Mouse (Mus musculus): ENCODE data around the gene Klk1b27. TPM values are rescaled to one million over a fixed set of nuclear protein-coding genes. Genes with fewer than 3 reads are reported as not detected.
"Not testable (repeated sequence)": the region's sequence is repeated elsewhere in the genome, so short reads cannot be mapped to it uniquely, and the experiment has no call there.

Klk1b27 gene
- not detected in 2 replicates for polyA plus RNA-seq (2015; fragmentation: Nextera tagmentation; extraction: Ambion mirVana)

DNA sequence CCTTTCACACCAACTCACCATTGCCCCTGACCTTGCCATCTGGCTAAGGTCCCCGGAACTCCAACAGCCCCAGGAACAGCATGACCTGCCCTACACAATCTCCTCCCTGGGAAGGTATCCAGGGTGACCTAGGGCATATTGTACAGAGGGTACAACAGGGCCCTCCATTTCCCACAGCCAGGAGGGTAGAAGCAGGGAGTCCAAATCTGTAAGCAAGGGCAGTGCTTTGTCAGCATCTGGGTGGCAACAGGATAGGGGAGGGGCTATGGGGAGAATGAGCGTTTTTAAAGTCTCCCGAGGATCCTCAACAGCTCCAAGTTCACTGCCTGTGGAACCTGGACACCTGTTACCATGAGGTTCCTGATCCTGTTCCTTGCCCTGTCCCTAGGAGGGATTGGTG lies at the start of gene Klk1b27:
Gene Klk1b27, plus strand, starts transcription at position 301 of the 400 bp plus-strand sequence.
- H3K36me3 ChIP-seq; H3K27me3 ChIP-seq; H3K4me2 ChIP-seq (replicated peaks); H3K4me3 ChIP-seq; H3K4me1 ChIP-seq; H3K27ac ChIP-seq (replicated peaks); H3K9ac ChIP-seq (replicated peaks); H3K9me3 ChIP-seq; ATAC-seq (replicated peaks): not testable (repeated sequence)
- 70% methylated on average over 3 of the region's 3 CpGs for WGBS

DNA sequence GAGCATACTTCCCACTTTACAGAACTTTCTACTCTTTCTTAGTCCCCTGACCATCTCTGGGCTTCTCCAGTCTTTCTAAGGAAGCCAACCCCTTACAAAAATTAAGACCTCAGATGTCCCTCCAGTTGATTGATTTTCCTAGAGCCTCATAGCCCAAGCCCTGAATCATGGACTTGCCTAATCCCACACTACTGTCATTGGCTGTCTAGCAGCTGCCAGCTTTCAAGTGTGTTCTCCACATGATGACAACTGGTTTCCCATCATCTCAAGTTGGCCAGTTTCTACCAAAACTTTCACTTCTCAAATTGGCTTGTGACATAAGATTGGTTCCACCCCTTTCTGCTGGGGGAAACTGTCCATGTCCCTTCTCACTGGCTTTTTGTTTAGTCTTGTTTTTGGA lies 47.2 kb upstream of the Klk1b27 start:
- Histone ChIP-seq H3K4me1 (no peaks in the 10 kb centered on the region), H3K36me3 (no peaks in the 10 kb centered on the region), H3K9me3 (no peaks in the 10 kb centered on the region), H3K9ac (replicated peaks) (no peak overlapping the region), H3K27me3 (no peaks in the 10 kb centered on the region), H3K4me3 (no peak overlapping the region), H3K27ac (replicated peaks) (no peak overlapping the region), H3K4me2 (replicated peaks) (no peak overlapping the region)
- ATAC-seq (replicated peaks), result no peak

GRCm38 (mm10) chr7:44011868-44012267 lies 40.2 kb upstream of the Klk1b27 start, which contains the start of gene Klk1b26:
Gene Klk1b26, plus strand, starts transcription at chr7:44012168.
- not testable (repeated sequence) for H3K36me3 ChIP-seq; H3K9me3 ChIP-seq; H3K27ac ChIP-seq (replicated peaks); H3K4me1 ChIP-seq; H3K4me3 ChIP-seq; H3K9ac ChIP-seq (replicated peaks); ATAC-seq (replicated peaks); H3K4me2 ChIP-seq (replicated peaks); H3K27me3 ChIP-seq

DNA sequence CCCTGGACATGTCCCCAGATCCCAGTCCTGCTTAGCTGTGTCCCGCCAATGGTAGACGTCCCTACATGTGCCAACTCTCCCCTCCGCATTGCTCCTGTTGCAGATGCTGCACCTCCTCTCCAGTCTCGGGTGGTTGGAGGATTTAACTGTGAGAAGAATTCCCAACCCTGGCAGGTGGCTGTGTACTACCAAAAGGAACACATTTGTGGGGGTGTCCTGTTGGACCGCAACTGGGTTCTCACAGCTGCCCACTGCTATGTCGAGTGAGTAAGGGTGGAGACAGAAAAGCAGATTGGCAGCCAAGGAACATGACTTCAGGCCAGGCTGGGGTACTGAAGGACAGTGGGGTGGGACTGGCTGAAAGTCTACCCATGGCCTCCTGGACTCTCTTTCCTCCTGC lies 37.4 kb upstream of the Klk1b27 start:
- not testable (repeated sequence) for H3K9me3 ChIP-seq; ATAC-seq (replicated peaks)

DNA sequence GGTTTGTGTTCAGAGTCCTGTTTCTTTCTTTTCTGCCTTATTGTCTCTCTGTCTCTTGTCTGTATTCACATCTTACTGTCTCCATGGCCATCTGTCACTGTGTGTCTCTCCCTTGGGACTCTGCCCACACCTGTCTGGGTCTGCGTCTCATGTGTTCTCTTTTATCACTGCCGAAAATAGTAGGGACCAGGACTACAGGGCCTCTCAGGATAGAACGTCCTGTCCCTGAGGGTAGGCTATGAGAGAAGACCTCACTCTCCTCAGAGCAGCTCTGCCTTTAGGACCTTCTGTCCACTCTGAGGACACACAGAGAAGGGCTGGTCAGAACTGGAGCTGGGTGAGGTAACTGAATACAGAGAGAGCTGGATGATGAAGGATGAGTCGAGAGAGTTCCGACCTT lies 37.0 kb upstream of the Klk1b27 start:
- no peaks in the 10 kb centered on the region for H3K4me1 ChIP-seq
- no peaks in the 10 kb centered on the region for H3K36me3 ChIP-seq
- no peak overlapping the region for H3K9ac ChIP-seq (replicated peaks)
- H3K9me3 ChIP-seq, result no peaks in the 10 kb centered on the region
- no peak overlapping the region for H3K4me3 ChIP-seq
- ATAC-seq (replicated peaks), result no peak
- no peak overlapping the region for H3K27ac ChIP-seq (replicated peaks)
- H3K27me3 ChIP-seq, result no peaks in the 10 kb centered on the region
- H3K4me2 ChIP-seq (replicated peaks), result no peak overlapping the region
- 86% methylated on average over 5 of the region's 5 CpGs for WGBS

More for the DNA sequence above, 37.4 kb upstream of the Klk1b27 start:
- not testable (repeated sequence) for H3K4me2 ChIP-seq (replicated peaks); H3K4me3 ChIP-seq; H3K36me3 ChIP-seq; H3K4me1 ChIP-seq; H3K9ac ChIP-seq (replicated peaks); H3K27me3 ChIP-seq; H3K27ac ChIP-seq (replicated peaks)
- WGBS, result 80% methylated on average over 6 of the region's 6 CpGs

DNA sequence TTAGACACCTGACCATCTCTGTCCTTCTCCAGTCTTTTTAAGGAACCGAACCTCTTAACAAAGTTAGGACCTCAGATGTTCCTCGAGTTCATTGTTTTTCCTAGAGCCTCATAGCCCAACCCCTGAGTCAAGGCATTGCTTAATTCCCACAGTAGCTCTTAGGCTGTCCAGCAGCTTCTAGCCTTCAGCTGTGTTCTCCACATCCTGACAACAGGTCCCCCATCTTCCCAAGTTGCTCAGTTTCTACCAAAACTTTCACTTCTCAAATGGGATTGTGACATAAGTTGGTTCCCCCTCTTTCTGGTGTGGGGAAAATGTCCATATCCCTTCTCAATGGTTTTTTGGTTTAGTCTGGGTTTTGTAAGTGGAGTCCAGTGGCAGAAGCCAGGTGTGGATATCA lies 20.0 kb downstream of the Klk1b27 start:
- no peaks in the 10 kb centered on the region for H3K36me3 ChIP-seq
- WGBS, result 80% methylated on average over 2 of the region's 2 CpGs
- ATAC-seq (replicated peaks), result no peak
- H3K4me3 ChIP-seq, result no peak overlapping the region
- H3K4me2 ChIP-seq (replicated peaks), result no peak overlapping the region
- no peaks in the 10 kb centered on the region for H3K27me3 ChIP-seq
- no peak overlapping the region for H3K27ac ChIP-seq (replicated peaks)
- no peaks in the 10 kb centered on the region for H3K4me1 ChIP-seq
- H3K9me3 ChIP-seq, result no peaks in the 10 kb centered on the region
- H3K9ac ChIP-seq (replicated peaks), result no peak overlapping the region

DNA sequence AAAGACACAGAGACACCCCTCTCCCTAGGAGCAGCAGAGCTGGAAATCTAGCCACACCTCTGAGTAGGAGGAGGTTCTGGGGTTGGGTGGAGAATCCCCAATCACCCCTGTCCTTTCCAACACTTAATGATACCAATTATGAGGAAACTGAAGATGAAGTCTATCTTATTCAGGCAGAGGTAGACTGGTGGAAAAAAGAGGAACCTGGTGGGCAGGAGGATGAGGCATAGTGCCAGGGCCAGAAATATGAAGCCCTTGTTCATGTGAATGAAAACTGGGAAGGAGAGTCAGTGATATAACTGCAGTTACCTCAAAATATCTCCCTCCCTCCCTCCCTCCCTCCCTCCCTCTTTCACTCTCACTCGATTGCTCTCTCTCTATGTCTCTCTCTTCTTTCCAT lies 25.6 kb downstream of the Klk1b27 start:
- Histone ChIP-seq H3K4me1 (no peaks in the 10 kb centered on the region), H3K27ac (replicated peaks) (no peak overlapping the region), H3K9ac (replicated peaks) (no peak overlapping the region), H3K36me3 (no peaks in the 10 kb centered on the region), H3K4me3 (no peak overlapping the region), H3K27me3 (no peaks in the 10 kb centered on the region), H3K4me2 (replicated peaks) (no peak overlapping the region), H3K9me3 (no peaks in the 10 kb centered on the region)
- ATAC-seq (replicated peaks), result no peak
- WGBS, result 80% methylated on average over 1 of the region's 1 CpGs

DNA sequence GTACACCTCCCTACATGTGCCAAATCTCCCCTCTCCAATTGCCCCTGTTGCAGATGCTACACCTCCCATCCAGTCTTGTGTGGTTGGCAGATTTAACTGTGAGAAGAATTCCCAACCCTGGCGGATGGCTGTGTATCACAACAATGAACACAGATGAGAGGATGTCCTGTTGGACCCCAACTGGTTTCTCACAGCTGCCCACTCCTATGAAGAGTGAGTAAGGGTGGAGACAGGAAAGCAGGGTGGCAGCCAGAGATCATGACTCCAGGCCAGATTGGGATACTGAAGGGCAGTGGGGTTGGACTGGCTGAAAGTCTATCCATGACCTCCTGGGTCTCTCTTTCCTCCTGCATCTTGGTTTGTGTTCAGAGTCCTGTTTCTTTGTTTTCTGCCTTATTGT lies 44.0 kb downstream of the Klk1b27 start:
- no peaks in the 10 kb centered on the region for H3K36me3 ChIP-seq

GRCm38 (mm10) chr7:44102028-44102427 lies 49.9 kb downstream of the Klk1b27 start, which contains the start of gene Klk1b21:
Gene Klk1b21, plus strand, starts transcription at chr7:44102328.
- H3K27me3 ChIP-seq; H3K9ac ChIP-seq (replicated peaks); H3K4me2 ChIP-seq (replicated peaks); H3K36me3 ChIP-seq; H3K4me1 ChIP-seq; H3K4me3 ChIP-seq; H3K27ac ChIP-seq (replicated peaks); H3K9me3 ChIP-seq; ATAC-seq (replicated peaks): not testable (repeated sequence)
- WGBS, result 87% methylated on average over 3 of the region's 3 CpGs

More for the DNA sequence above, 44.0 kb downstream of the Klk1b27 start:
- Histone ChIP-seq H3K27me3 (no peaks in the 10 kb centered on the region), H3K4me1 (no peaks in the 10 kb centered on the region), H3K9ac (replicated peaks) (no peak overlapping the region), H3K4me3 (no peak overlapping the region), H3K27ac (replicated peaks) (no peak overlapping the region), H3K4me2 (replicated peaks) (no peak overlapping the region), H3K9me3 (no peaks in the 10 kb centered on the region)
- ATAC-seq (replicated peaks), result no peak
- 93% methylated on average over 1 of the region's 1 CpGs for WGBS

Other genes starting within 250 kb of the Klk1b27 start
- not detected in 2 replicates for gene Klk7, start 241.0 kb upstream of the Klk1b27 start, polyA plus RNA-seq (2015; fragmentation: Nextera tagmentation; extraction: Ambion mirVana)
- not detected in 2 replicates for gene Klk6, start 227.8 kb upstream of the Klk1b27 start, polyA plus RNA-seq (2015; fragmentation: Nextera tagmentation; extraction: Ambion mirVana)
- gene Klk5, start 210.3 kb upstream of the Klk1b27 start, polyA plus RNA-seq (2015; fragmentation: Nextera tagmentation; extraction: Ambion mirVana), result not detected in 2 replicates
- gene Klk4, start 171.1 kb upstream of the Klk1b27 start, polyA plus RNA-seq (2015; fragmentation: Nextera tagmentation; extraction: Ambion mirVana), result 0.24 and 0.59 TPM in 2 replicates
- gene Klk15, start 118.5 kb upstream of the Klk1b27 start, polyA plus RNA-seq (2015; fragmentation: Nextera tagmentation; extraction: Ambion mirVana), result not detected in 2 replicates
- gene Klk1b8, start 101.6 kb upstream of the Klk1b27 start, polyA plus RNA-seq (2015; fragmentation: Nextera tagmentation; extraction: Ambion mirVana), result not detected in 2 replicates
- gene Klk1b1, start 85.5 kb upstream of the Klk1b27 start, polyA plus RNA-seq (2015; fragmentation: Nextera tagmentation; extraction: Ambion mirVana), result not detected in 2 replicates
- not detected in 2 replicates for gene Klk1b9, start 76.2 kb upstream of the Klk1b27 start, polyA plus RNA-seq (2015; fragmentation: Nextera tagmentation; extraction: Ambion mirVana)
- gene Klk1b11, start 56.4 kb upstream of the Klk1b27 start, polyA plus RNA-seq (2015; fragmentation: Nextera tagmentation; extraction: Ambion mirVana), result not detected in 2 replicates
- not detected in 2 replicates for gene Klk1b26, start 40.1 kb upstream of the Klk1b27 start, polyA plus RNA-seq (2015; fragmentation: Nextera tagmentation; extraction: Ambion mirVana)
- gene Klk1b21, start 50.0 kb downstream of the Klk1b27 start, polyA plus RNA-seq (2015; fragmentation: Nextera tagmentation; extraction: Ambion mirVana), result not detected in 2 replicates
- gene Klk1b22, start 60.4 kb downstream of the Klk1b27 start, polyA plus RNA-seq (2015; fragmentation: Nextera tagmentation; extraction: Ambion mirVana), result not detected in 2 replicates
- not detected in 2 replicates for gene Klk1b16, start 84.5 kb downstream of the Klk1b27 start, polyA plus RNA-seq (2015; fragmentation: Nextera tagmentation; extraction: Ambion mirVana)
- gene Klk1b24, start 135.9 kb downstream of the Klk1b27 start, polyA plus RNA-seq (2015; fragmentation: Nextera tagmentation; extraction: Ambion mirVana), result not detected in 2 replicates
- gene Klk1b3, start 145.9 kb downstream of the Klk1b27 start, polyA plus RNA-seq (2015; fragmentation: Nextera tagmentation; extraction: Ambion mirVana), result not detected in 2 replicates
- gene Klk1b4, start 155.1 kb downstream of the Klk1b27 start, polyA plus RNA-seq (2015; fragmentation: Nextera tagmentation; extraction: Ambion mirVana), result not detected in 2 replicates
- not detected in 2 replicates for gene Klk1b5, start 163.7 kb downstream of the Klk1b27 start, polyA plus RNA-seq (2015; fragmentation: Nextera tagmentation; extraction: Ambion mirVana)
- gene Klk1, start 173.1 kb downstream of the Klk1b27 start, polyA plus RNA-seq (2015; fragmentation: Nextera tagmentation; extraction: Ambion mirVana), result not detected in 2 replicates
- gene Gm36864, start 183.9 kb downstream of the Klk1b27 start, polyA plus RNA-seq (2015; fragmentation: Nextera tagmentation; extraction: Ambion mirVana), result not detected in 2 replicates
- gene 1700028J19Rik, start 194.4 kb downstream of the Klk1b27 start, polyA plus RNA-seq (2015; fragmentation: Nextera tagmentation; extraction: Ambion mirVana), result 0.72 and 1.2 TPM in 2 replicates
- gene 2410002F23Rik, start 194.4 kb downstream of the Klk1b27 start, polyA plus RNA-seq (2015; fragmentation: Nextera tagmentation; extraction: Ambion mirVana), result 219 and 222 TPM in 2 replicates
- not detected in 2 replicates for gene Acp4, start 205.1 kb downstream of the Klk1b27 start, polyA plus RNA-seq (2015; fragmentation: Nextera tagmentation; extraction: Ambion mirVana)
- gene Gm15517, start 209.2 kb downstream of the Klk1b27 start, polyA plus RNA-seq (2015; fragmentation: Nextera tagmentation; extraction: Ambion mirVana), result not detected in 2 replicates

All from forebrain, embryonic 15.5 days (tissue).